Mouse (Mus musculus) kidney, adult 10 weeks (tissue): Measurements from ENCODE around the gene Gm21746. TPM values are rescaled to one million over a fixed set of nuclear protein-coding genes. Genes with fewer than 3 reads are reported as not detected.

ENCODE experiments used
- polyA plus RNA-seq: library from polyadenylated mRNA; stranded (reverse); fragments of 350-450 nt; fragmentation: Illumina TruSeq; extraction: RNeasy Lipid Tissue Mini Kit (QIAGEN cat#74804); gene quantifications from one replicate; pipeline ENCODE4 v1.2.3, GENCODE M21; 2014; ENCODE audit warnings: low read depth, low replicate concordance

Gene Gm21746
- not detected for polyA plus RNA-seq

GRCm38 (mm10) chrY:6237895-6238294 is at the start of gene Gm21746:
Gene Gm21746, minus strand, starts transcription at chrY:6237995.

GRCm38 (mm10) chrY:6266798-6267197 is 29.0 kb upstream of the Gm21746 start, which contains the start of gene Gm20873:
Gene Gm20873, plus strand, starts transcription at chrY:6267098.

Other genes starting within 250 kb of the Gm21746 start
- not detected for gene Gm20873, start 29.1 kb upstream of the Gm21746 start, polyA plus RNA-seq